Mouse (Mus musculus) small intestine, adult 2 months (tissue): ENCODE measurements around the gene Tmem39b. TPM values are rescaled to one million over a fixed set of nuclear protein-coding genes. Genes with fewer than 3 reads are reported as not detected.

Experiments used
- H3K27ac ChIP-seq: fragments of 200-500 bp; 2 replicates; pipeline ENCODE4 v1.5.1; 2012; ENCODE audit warnings: low read depth, low read length, control low read depth, inconsistent platforms; ENCODE audit not compliant: insufficient read depth
- H3K27me3 ChIP-seq: fragments of 200-500 bp; 2 replicates; pipeline ENCODE4 v1.6.1; 2012; ENCODE audit warnings: mild to moderate bottlenecking, moderate library complexity, low read length, inconsistent platforms; ENCODE audit not compliant: control insufficient read depth, insufficient read depth
- H3K36me3 ChIP-seq: fragments of 200-500 bp; 2 replicates; pipeline ENCODE4 v1.6.1; 2012; ENCODE audit warnings: mild to moderate bottlenecking, low read length, control low read depth, inconsistent platforms; ENCODE audit not compliant: control insufficient read depth, insufficient read depth
- H3K4me1 ChIP-seq: fragments of 200-500 bp; 2 replicates; pipeline ENCODE4 v1.6.1; 2012; ENCODE audit warnings: low read length, inconsistent platforms, mixed read lengths; ENCODE audit not compliant: control insufficient read depth, insufficient read depth, insufficient read length
- H3K4me3 ChIP-seq: fragments of 200-500 bp; 2 replicates; pipeline ENCODE4 v1.5.1; 2012; ENCODE audit warnings: low read depth, mild to moderate bottlenecking, control low read depth, inconsistent platforms, low read length, moderate library complexity
- CTCF ChIP-seq: fragments of 200-500 bp; IDR thresholded peaks from 2 replicates; pipeline ENCODE4 v1.5.1; 2012; ENCODE audit warnings: low read depth, mild to moderate bottlenecking, control low read depth, inconsistent platforms, low read length, moderate library complexity, mixed read lengths; ENCODE audit not compliant: insufficient replicate concordance, insufficient read length; ENCODE audit errors: extremely low read depth
- POLR2A ChIP-seq: fragments of 200-500 bp; IDR thresholded peaks from 2 replicates; pipeline ENCODE4 v1.6.1; 2012; ENCODE audit warnings: low read depth, mild to moderate bottlenecking, control low read depth, inconsistent platforms, low read length, moderate library complexity
- WGBS: fragments of 180-500 bp; shearing (Covaris S2); methylation state at CpG from one replicate; pipeline ENCODE4 v1.1.7; 2018; 5-methylcytosine and 5-hydroxymethylcytosine counted together
- polyA plus RNA-seq: library from polyadenylated mRNA; depleted of rRNA; stranded (reverse); fragments of >200 nt; gene quantifications from 2 replicates; pipeline ENCODE4 v1.2.3, GENCODE M21; 2012; rRNA removed

Tmem39b gene
- 11.2 and 21.4 TPM in 2 replicates for polyA plus RNA-seq

DNA sequence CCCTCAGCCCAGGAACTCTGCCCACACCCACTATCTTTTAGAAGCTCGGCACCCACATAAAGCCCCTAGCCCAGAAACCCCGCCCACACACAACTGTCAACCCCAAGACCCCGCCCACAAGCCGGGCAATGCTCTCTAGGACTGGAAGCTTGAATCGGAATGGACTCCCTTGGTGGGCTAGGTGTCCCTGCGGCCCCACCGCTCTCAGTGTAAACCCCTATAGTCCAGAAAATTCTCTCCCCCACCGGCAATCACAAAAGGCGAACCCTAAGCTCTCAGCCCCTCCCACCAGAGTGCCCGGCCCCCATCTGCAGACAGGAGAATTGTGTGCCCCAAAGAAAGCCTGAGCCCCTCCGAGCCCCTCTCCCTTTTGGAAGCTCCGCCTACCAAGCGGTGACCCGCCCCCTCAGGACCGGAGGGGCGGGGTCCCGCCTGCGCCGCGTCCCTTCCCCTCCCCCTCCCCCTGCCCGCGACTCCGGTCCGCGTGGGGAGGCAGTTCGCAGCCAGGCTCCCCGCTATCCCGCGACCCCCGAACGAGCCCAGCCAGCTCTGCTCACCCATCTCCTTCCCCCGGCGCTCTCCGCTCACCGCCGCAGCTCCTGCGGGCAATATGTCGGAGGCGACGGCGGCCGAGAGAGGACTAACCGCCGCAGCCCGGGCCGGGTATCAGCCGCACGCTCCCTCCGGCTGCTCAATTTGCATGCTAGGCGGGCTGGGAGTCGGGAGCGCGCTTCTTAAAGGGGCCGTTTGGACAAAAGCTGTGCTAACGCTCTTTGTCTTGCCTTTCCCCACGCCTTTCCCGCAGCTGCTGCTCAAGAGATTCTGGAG is at the start of gene Tmem39b:
Tmem39b (minus strand) TSS at position 681 of the 828 bp plus-strand sequence.
- Histone ChIP-seq H3K4me3 (peak within 1 kb of the TSS; percentile 97), H3K27ac (peak within 1 kb of the TSS; percentile 23; the same call in 1 of the 2 replicates), H3K4me1 (no peaks in the 10 kb centered on the region), H3K27me3 (no peaks in the 10 kb centered on the region), H3K36me3 (peaks cover 10% of the 10 kb centered on the region)
- TF ChIP-seq CTCF (no peak), POLR2A (no peak)
- WGBS = under 1% methylated on average over 57 of the region's 57 CpGs

DNA sequence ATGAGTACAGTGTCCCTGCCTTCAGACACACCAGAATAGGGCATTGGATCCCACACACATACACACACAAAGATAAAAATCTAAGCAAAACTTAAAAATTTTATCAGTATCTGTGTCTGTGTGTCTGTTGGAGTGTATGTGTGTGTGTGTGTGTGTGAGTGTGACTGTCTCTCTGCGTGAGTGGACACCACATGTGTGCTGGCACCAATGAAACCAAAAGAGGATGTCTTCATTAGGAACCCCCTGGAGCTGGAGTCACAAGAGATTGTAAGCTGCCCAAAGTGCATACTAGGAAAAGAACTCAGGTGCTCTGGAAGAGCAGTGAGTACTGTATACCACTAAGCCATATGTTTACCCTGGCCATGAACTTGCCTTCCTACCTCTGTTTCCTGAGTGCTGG is 49.5 kb upstream of the Tmem39b start:
- H3K27ac ChIP-seq = no peak overlapping the region
- WGBS = 84% methylated on average over 1 of the region's 1 CpGs
- no peak overlapping the region for H3K4me3 ChIP-seq
- H3K36me3 ChIP-seq = no peaks in the 10 kb centered on the region
- TF ChIP-seq CTCF (no peak), POLR2A (no peak)
- no peaks in the 10 kb centered on the region for H3K27me3 ChIP-seq
- peaks cover 7% of the 10 kb centered on the region; the same call in 1 of the 2 replicates for H3K4me1 ChIP-seq

DNA sequence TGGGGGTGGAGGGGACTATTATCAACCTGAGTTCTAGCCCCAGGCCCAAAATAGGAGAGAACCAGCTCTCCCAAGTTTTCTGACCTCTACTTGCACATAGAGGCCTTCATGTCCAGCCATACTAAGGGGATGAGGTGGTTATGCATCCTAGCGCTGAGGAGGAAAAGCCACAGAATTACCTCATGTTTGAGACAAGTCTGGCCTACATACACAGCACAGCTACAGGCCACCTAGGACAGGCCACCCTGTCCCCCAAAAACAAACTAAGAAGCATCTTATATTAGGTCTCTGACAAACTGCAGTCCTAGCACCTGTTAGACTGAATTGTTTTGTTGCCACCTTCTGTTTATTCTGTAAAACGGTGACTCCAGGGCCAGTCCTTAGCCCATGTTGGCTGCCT is 46.9 kb upstream of the Tmem39b start:
- Histone ChIP-seq H3K36me3 (peaks cover 2% of the 10 kb centered on the region; the same call in 1 of the 2 replicates), H3K4me3 (no peak overlapping the region), H3K27me3 (no peaks in the 10 kb centered on the region), H3K27ac (peak overlapping the region; percentile 94; the same call in 1 of the 2 replicates), H3K4me1 (peaks cover 2% of the 10 kb centered on the region; the same call in 1 of the 2 replicates)
- WGBS = 57% methylated on average over 2 of the region's 2 CpGs
- TF ChIP-seq POLR2A (no peak), CTCF (no peak)

DNA sequence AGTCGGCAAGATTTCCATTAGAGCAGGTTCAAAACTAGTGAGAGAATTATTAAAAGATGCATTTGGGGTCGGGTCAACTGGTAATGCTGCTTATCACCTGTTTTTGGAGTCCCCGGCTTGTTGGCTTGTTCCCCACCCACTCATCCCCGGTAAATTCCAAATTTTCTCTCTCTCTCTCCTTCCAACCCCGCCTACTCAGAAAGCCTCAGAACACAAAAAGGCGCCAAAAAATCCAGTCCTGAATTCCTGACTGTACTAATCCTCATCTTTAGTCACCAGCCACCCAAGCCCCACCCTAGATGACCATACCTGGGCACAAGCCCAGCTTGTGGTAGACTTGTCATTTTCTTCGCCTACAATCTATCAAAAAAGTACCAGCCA is 46.4 kb upstream of the Tmem39b start:
- peak overlapping the region; percentile 94 for H3K27ac ChIP-seq
- H3K36me3 ChIP-seq = peaks cover 3% of the 10 kb centered on the region; the same call in 1 of the 2 replicates
- TF ChIP-seq CTCF (no peak), POLR2A (no peak)
- no peaks in the 10 kb centered on the region for H3K27me3 ChIP-seq
- peak overlapping the region; percentile 92 for H3K4me3 ChIP-seq
- peaks cover 2% of the 10 kb centered on the region; the same call in 1 of the 2 replicates for H3K4me1 ChIP-seq
- 15% methylated on average over 7 of the region's 7 CpGs for WGBS

DNA sequence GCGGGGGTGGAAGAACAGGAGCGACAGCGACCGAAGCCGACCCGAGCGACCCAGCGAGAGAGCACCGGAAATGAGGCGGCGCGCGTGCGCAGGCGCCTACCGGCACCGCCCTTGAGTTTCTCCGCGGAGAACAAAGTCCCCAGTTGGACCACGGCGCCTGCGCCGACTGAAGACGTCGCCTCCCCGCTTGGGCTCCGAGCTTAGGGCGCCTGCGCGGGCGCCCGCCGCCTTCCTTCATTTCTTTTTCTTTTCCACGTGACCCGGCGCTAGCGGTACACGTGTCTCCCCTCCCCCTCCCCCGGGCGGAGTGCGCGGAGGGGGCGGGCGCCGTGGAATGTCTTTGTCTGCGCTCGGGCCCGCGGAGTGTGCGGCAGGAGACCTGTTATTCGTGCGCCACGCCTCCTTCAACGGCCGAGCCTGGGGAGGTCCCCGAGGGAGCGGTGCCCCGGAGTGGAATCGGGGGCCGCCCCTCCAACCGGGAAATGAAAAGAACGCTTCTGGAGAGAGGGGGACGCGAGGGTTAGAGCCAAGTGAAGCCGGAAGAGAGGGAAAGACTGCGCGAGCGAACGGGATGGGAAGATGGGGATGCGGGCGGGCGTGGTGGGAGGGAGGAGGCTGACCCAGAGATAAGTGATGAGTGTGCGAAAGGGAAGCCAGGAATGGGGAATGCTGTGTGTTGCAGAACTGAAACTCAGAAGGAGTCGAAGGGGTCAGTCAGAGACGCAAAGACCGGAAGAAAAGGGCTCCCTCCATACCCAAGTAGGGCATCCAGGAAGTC is 45.8 kb upstream of the Tmem39b start, which contains the start of gene Khdrbs1:
Khdrbs1 (minus strand) TSS at position 72 of the 778 bp plus-strand sequence.
- Histone ChIP-seq H3K36me3 (peaks cover 4% of the 10 kb centered on the region; the same call in 1 of the 2 replicates), H3K4me3 (peak within 1 kb of the TSS; percentile 92), H3K4me1 (peaks cover 2% of the 10 kb centered on the region; the same call in 1 of the 2 replicates), H3K27me3 (no peaks in the 10 kb centered on the region), H3K27ac (peak within 1 kb of the TSS; percentile 94)
- under 1% methylated on average over 73 of the region's 76 CpGs for WGBS
- TF ChIP-seq CTCF = no peak
- TF ChIP-seq POLR2A = peak; percentile 63

DNA sequence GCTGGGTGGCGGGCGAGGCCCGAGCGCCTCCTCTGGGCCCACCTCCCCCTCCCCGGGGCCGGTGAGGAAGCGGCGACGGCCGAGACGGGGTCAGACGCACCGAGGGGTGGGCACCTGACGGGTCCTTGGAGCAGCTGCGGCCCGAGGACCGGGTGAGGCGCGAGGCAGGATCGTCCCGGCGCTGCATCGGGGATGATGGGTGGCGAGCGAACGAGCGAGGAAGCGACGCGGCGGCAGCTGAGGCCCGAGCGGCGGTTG is 45.3 kb upstream of the Tmem39b start:
- Histone ChIP-seq H3K4me3 (peak overlapping the region; percentile 85), H3K36me3 (peaks cover 4% of the 10 kb centered on the region; the same call in 1 of the 2 replicates), H3K27me3 (no peaks in the 10 kb centered on the region), H3K4me1 (peaks cover 2% of the 10 kb centered on the region; the same call in 1 of the 2 replicates), H3K27ac (peak overlapping the region; percentile 91)
- TF ChIP-seq CTCF = no peak
- TF ChIP-seq POLR2A = no peak
- under 1% methylated on average over 34 of the region's 34 CpGs for WGBS
